Mouse (Mus musculus): ENCODE data around the gene Sept9.

Sept9 gene

DNA sequence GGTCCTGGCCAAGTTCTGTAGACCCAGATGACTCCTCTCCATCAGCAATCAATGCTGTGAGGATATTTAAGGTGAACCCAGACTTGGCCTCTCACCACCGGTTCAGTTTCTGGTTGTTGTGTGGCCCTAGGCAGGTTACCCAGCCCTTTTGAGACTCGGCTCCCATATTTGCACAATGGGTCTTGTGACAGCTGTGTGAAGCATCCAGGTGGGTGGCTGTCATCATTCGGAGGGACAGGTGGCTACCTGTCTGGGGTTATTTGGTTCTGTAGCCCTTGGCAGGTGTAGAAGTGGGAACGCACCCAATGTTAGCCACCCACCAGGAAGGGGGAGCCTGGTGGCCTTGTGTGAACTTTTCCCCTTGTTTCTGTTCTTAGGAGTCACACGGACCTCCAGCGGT, 19.0 kb downstream of the Sept9 start:
- no peak for DNase-seq (ENCODE audit: low read depth, low spot score)

DNA sequence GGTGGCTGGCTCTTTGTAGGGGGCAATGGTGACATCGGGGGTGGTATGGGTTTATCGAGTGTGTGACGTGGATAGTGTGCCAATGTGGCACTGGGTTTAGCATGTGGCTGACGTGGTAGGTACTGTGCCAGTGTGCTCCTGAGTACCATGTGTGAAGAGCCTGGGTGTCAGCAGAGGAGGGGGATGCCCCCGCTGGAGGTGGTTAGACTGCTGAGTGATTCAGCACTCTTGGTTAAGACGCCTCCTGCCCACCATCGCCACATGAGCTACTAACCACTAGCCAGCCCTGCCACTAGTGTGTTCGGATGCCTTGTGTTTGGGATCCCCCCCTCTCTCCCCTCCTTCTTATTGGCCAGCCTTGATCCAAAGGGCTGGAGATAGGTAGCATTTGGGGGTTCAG, 21.3 kb downstream of the Sept9 start:
- DNase-seq (ENCODE audit: low read depth, low spot score), result no peak

DNA sequence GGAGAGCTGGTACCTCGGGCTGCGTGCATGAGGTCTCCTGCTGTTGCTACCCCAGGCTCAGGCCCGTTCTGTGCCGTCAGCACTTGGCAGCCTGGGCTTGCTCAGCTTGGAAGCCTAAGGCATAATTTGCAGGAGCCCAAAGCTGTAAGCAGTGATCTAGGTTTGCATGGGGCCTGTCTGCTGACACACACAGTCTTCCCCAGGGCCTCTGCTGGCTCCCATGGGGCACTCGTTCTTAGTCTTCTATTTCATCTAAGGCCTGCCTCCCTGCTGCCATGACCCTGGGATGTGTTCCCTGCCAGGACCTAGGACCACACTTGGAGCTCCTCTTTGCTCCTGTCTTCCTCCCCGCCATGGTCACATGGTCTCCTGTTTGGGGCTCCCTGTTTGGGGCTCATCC, 21.7 kb downstream of the Sept9 start:
- no peak for DNase-seq (ENCODE audit: low read depth, low spot score)

DNA sequence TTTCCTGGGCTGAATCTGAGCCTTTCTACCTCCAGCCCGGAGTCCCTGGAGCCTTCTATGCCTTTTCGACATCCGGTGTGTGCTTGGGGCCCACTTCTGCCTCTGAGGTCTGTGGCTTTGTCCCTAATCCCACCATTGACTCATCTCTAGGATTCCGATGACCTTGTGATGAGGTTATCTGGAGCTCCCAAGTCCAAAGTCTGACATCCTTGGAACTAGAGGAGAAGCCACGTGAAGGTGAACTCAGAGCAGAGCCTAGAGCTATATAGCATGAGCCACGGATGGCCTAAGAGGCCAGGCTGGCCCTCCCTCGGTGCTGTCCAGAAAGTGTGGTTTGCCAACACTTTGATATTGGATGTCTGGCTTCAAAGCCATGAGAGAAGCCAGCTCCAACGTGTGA, 23.4 kb downstream of the Sept9 start:
- no peak for DNase-seq (ENCODE audit: low read depth, low spot score)

DNA sequence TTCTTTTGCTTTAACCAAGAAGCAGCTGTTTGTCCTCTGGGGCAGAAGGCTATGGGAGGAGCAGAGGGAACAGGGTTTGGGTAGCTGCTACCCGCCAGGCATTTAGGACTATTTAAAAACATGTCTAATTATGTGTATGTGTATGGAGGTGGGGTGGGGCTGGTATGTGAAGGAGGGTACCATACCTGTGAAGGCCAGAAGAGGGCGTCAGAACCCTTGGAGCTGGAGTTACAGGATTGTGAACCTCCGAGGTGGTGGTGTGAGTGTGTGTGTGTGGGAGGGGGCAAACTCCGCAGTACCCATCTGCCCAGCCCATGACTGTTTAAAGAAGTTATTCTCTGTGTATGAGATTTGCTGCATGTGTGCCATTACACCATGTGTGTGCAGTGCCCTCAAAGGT, 25.3 kb downstream of the Sept9 start:
- peak; percentile 31 for DNase-seq (ENCODE audit: low read depth, low spot score)

DNA sequence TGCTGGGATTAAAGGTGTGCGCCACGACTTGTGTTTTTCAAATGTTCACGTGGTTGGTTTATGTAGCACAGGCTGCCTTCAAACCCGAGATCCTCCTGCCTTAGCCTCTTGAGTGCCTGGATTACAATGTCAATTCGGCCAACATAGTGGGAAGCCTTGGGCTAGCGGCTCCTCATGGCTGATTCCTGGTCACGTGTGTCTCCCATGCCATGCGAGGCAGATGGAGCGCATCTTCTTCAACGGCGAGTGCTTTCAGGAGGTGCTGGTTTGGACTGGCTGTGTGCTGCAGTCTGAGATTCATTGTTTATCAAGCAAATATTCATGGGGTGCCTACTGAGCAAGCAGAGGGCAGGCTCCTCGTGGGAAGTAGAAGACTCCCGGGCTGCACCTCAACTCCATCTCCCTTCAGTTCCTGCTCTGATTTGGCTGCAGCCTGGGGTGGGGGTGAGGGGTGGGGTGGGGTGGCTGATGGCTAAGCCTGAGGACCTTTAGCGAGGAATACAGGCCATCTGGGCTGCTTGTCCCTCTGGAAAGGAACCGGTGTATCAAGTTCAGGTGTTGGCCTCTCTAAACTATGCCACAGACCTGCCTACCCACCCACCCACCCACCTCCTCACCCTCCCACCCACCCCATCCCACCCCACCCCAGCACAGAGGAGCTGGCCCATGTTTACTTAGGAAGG, 26.2 kb downstream of the Sept9 start:
- DNase-seq (ENCODE audit: low read depth, low spot score), result no peak

DNA sequence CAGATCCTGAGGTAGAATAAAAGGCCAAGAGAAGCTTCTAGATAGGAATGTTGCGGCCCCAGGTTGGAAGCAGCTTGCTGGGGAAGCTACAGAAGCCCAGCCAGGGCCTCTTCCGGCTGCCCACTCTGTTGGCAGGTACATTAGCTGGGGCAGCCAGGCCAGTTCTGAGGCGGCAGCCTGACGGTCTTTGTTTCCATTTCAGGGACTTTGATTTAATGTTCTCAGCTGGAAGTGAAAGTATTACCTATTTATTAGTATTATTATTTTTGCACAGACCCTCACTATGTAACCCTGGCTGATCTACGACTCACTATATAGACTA, 26.7 kb downstream of the Sept9 start:
- DNase-seq (ENCODE audit: low read depth, low spot score), result no peak

DNA sequence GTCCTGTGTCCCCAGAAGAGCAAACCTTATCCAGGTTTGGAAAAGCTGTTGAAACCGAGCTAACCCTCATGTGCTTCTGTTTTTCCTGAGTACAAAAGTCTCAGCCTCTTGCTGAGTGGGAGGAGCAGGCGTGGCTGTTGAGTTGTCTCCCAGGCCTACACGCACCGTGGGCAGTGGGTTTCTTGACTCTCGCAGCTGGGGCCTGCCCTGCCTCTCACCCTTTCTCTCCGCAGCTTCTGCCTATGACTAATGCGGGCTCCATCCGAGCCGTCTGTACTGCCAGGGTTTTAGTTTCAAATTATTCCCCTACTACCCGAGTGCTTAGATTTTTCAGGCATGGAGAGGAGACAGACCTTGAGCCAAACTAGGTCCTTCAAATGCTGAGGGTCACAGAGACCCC, 28.7 kb downstream of the Sept9 start:
- no peak for DNase-seq (ENCODE audit: low read depth, low spot score)

DNA sequence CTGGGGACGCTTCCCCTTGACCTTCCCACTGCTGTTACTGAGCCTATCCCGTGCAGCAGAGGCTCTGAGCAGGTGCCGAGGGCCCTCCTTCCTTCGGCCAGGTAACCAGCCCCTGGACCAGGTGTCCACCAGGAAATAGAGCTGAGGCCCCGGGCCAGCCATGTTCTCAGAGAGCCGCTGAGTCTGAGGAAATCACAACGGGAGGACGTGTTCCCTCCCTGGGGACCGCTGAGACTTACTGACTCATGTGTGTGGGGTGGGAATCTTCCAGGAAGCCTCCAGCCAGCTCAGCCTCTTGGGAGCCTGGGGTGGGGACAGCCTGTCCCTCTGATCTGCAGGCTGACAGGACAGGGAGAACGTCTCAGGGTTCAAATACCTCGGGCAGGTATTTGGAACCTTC, 32.1 kb downstream of the Sept9 start:
- no peak for DNase-seq (ENCODE audit: low read depth, low spot score)

DNA sequence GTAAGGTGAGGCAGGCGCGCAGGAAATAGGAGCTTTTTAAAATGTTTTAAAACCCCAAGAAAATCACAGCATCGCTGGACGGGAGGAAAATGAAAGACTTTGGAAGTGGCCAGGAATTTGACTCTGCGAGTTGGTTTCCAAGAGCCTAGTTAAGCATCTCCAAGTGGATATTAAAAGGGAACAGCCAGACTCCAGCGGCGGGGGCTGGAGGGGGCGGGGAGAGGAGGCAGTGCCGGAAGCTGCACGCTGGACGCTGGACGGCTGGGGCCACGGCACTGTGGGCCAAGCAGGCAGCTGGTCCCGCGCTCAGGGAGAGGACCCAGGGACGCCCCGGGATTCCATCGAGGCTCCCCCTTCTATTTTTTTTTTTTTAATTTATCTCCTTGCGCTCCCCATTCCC, 32.6 kb downstream of the Sept9 start:
- DNase-seq (ENCODE audit: low read depth, low spot score), result no peak

DNA sequence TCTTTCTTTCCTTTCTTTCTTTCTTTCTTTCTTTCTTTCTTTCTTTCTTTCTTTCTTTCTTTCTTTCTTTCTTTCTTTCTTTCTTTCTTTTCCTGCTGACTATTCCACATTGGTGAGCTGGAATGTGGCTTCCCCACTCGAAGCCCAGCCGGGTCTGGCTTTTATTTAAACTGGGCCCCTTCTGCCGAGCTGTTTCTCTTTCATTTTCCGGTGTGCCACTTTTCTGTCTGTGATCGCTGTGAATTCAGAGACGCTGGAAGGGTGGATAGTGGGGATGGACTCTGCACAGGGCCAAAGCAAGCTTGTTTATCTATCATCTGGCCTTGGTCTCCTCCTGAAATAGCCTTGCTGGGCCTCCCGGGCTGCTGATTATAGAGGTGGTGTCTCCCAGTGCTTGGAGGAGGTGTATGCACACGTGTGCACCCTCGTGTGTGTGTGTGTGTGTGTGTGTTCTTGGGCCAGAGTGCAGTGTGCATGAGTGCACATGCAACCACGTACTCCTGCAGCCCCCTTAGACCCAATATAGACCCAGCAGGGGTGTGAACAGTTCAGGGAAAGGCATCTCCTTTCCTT, 33.5 kb downstream of the Sept9 start:
- no peak for DNase-seq (ENCODE audit: low read depth, low spot score)

DNA sequence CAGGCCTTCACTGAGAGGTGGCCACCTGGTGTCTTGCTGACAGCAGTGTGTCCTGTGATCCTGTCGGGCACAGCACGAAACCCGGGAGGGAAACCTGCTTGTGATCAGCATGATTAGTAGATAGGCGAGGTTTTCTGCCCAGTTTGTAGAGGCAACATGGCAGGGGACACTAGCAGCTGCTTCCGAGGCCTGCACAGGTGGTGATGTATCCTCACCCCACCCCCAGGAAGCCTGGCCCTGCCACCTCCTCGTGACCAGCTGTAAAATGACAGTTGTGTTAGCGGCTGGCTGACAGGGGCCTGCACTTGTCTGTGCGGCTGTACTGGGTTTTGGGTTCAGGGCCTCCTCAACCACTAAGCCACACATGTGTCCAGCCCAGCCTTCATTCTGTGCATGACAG, 34.4 kb downstream of the Sept9 start:
- DNase-seq (ENCODE audit: low read depth, low spot score), result no peak

DNA sequence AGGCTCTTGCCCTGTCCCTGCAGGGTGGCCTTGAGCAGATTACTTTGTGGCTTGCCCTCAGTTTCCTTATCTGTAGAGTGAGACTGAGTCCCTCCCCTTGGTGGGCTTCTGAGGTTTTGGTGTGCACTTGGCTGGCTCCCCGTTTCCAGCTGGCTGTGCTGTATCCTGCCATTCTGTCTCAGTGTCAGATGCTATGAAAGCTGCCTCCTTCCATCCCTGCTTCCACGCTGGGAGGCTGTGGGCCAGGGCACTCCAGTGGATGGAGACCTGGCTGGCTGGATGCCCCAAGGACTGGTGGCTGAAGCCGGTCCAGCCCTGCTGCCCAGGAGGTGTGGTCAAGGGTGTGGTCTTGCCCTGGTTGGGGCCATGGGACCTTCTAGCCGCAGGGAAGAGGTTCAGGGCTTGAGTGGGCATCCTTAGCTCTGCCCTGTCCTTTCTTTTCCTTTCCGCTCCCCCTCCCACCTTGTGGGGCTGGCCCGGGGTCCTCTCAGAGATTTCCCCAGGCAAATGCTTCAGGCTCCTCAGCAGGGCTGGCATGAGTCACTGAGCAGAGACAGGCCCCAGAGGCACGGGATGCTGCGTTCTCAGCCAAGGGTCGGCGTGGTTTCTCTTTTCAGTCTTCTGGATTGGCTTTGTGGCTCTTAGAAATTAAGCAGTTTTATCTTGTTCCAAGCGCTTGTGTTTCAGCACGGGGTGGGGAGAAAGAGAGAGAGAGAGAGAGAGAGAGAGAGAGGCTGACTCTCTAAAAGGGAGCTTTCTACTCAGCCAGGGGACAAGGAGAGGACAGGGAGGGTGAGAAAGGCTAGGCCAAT, 35.8 kb downstream of the Sept9 start:
- DNase-seq (ENCODE audit: low read depth, low spot score), result no peak

DNA sequence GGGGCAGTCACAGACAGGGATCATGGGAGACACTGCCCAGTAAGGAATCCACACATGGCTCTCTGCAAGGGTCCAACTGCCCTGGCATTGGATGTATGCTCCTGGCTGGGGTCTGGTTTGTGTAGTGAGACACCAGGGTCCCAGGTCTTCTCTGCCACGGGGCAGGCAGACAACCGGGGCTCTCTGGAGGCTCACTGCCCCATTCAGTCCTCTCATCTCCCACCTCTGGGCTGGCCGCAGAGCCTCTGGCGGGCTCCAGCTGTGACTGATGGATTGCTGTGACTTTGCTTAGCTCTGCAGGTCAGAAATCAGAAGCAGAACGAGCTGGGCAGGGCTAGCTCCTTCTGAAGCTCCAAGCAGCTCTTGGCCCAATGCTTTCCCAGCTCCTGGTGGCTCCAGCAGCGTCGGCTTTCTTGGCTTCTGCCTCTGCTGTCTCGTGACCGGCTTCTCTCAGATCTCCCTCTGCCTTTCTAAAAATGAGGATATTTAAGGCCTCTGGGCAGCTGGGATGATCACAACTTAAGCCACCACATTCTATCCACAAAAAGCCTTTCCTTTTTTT, 36.5 kb downstream of the Sept9 start:
- no peak for DNase-seq (ENCODE audit: low read depth, low spot score)

DNA sequence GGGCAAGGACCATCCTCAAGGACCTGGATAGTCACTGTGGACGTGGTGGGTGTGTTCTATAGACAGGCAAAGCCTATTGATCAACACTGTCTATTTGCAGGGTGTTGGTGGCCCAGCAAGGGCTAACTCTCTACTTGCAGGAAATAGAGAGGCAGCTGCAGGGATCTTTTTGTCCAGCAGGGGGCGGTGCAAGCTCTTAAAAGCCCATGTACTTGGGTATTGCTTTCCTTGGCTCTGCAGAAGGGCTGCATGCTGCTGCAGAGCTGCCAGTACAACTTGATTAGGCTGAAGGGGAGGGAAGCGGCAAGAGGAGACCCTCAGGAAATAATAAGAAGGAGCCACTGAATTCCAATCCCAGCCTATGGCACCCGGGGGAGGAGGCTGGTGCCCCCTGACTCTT, 38.7 kb downstream of the Sept9 start:
- DNase-seq (ENCODE audit: low read depth, low spot score), result peak; percentile 92

DNA sequence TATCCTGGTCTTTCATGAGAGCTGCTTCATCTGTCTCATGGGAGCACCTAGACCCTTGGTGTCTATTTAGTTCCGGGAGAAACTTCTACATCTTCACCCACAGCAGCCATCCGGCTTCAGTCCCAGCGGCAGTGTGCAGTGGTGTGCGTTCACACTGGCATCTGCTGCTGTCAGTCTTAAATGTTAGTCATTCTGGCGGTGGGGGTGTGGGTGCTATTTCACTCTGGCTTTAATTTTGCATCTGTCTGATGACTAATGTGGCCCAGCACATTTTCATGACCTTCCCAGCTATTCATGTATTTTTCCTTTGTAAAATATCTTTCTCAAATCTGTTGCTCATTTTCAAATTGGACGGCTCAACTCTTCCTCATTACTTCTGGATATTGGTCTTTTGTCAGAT, 40.2 kb downstream of the Sept9 start:
- peak; percentile 40 for DNase-seq (ENCODE audit: low read depth, low spot score)

DNA sequence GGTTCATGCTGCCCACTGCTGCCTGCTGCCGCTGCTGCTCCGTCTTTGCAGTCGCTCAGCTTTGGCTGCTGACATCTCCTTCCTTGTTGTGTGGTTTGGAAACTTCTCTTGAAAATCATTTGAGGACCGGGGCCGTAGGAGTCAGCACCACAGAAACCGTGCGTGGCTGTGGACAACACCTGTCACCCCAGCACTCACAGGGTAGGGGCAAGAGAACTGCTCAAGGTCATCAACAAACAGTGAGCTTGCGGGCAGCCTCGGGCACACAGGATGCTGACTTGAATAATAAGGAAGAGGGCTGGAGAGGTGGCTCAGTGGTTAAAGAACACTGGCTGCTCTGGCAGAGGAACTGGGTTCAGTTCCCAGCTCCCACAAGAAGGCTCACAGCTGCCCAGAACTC, 40.9 kb downstream of the Sept9 start:
- DNase-seq (ENCODE audit: low read depth, low spot score), result no peak

DNA sequence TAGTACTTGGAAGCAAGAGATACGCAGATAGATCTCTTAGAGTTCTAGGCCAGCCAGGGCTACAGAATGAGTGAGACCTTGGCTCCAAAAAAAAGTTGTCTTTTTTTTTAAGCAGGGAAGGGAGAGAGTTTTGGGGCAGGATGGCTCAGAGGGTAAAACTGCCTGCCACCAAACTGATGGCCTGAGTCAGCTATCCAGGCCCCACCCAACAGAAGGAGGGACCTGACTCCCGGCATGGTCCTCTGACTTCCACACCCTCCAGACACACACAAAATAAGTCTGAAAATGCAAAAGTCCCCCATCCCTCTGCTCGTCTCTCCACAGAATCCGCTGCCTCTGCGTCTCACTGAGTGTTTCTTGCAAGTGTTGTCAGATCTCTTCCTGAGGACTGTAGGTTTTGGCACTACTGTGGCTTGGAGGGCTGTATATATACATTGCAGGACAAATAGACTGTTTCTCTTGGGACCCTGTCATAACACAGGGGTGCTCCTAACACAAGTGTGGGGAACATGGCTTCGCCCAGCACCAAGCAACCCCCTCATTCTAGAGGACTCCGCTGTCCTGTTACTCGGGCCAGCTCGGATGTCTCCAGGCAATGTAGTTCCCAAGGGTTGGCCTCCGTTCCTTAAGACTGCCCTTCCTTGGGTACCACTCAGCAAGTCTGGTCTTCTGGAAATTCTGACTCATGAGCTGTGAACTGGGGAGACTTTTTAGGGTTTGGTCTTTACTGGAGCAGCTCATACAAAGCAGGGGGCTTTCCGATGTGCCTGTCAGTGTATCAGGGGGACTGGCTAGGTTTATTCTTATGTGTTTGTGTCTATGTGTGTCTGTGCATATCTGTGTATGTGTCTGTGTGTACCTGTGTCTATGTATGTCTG, 41.6 kb downstream of the Sept9 start:
- peak; percentile 53 for DNase-seq (ENCODE audit: low read depth, low spot score)

DNA sequence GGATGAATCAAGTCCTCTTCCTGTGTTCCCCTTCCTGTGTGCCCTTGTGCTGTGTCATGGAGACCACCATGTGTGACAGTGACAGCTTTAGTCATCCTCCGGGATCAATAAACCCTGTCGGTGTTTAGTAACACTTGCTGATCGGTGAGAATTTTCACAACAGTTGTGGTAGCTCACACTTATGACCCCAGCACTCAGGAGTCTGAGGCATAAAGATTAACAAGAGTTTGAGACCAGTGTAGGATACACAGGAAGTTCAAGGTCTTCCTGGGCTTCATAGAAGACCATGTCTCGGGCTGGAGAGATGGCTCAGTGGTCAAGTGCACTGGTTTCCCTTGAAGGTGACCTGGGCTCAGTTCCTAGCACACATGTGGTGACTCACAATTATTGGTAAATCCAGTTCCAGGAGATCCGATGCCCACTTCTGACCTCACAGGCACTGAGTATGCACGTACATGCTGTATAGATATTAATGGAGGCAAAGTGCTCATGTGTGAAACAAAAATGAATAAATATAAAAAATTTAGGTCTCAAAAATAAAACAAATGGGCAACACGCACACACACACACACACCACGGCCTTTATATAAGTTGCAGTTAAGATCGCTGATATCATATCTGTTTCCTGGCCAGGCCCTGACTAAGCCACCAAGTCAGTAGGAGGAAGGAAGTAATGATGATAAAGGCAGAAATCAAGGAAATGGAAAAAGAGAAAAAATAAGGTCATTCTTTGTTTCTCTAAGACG, 43.1 kb downstream of the Sept9 start:
- peak; percentile 72 for DNase-seq (ENCODE audit: low read depth, low spot score)

DNA sequence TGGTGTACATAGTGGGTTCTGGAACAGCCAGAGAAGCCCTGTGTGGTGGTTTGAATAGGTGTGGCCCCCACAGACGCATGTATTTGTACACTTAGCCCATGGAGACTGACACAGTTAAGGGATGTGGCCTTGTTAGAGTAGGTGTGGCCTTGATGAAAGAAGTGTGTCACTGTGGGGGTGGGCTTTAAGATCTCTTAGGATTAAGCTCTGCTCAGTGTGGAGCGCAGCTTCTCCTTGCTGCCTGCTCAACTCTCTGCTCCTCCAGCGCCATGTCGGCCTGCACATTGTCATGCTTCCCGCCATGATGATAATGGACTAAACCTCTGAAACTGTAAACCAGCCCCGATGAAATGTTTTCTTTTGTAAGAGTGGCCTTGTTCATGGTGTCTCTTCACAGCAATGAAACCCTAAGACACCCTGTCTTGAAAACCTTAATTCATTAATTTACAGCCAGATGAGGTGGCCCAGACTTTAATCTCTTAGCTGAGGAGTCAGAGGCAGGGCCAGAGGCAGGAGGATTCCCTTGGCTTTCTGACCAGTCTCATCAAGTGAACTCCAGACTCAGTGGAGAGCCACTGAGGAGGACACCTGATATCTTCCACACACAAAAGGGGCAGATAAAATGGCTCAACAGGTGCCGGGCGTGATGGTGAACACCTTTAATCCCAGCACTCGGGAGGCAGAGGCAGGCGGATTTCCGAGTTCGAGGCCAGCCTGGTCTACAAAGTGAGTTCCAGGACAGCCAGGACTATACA, 44.3 kb downstream of the Sept9 start:
- peak; percentile 41 for DNase-seq (ENCODE audit: low read depth, low spot score)
